Comparison of ENCODE assay signal across 8 mouse cellular contexts in genomic region chr14:105501792-105502632, GRCm38 (mm10).
DNase-seq lines count a peak whose midpoint lies in the region; ATAC-seq and TF ChIP-seq lines count a peak whose summit lies in the region.

No protein-coding gene starts in this region.

- DNase-seq in lung, adult 18-20 months, result no peak
- peak; percentile 33 to 58 for DNase-seq in kidney, adult 8-10 months
- DNase-seq in midbrain, postnatal 0 days (ENCODE audit: low spot score), result peak; percentile 43
- DNase-seq in spleen, postnatal 10 days (ENCODE audit: low spot score in 2 of 2), result no peak
- no peak for DNase-seq in layer of hippocampus, adult 9-11 months
- DNase-seq in thymus, postnatal 36 days, result no peak

- 16% methylated on average over 21 of the region's 21 CpGs for WGBS in lung, embryonic 15.5 days
- 4% methylated on average over 21 of the region's 21 CpGs for WGBS in embryonic facial prominence, embryonic 12.5 days
- 7% methylated on average over 21 of the region's 21 CpGs for WGBS in midbrain, postnatal 0 days

- H3K36me3 ChIP-seq in lung, embryonic 15.5 days, result no peaks in the 10 kb centered on the region
- H3K36me3 ChIP-seq in embryonic facial prominence, embryonic 12.5 days, result no peaks in the 10 kb centered on the region
- no peaks in the 10 kb centered on the region for H3K36me3 ChIP-seq in midbrain, postnatal 0 days (ENCODE audit: insufficient read depth, low read length)

- peaks cover 47% of the 10 kb centered on the region for H3K4me1 ChIP-seq in lung, embryonic 15.5 days
- H3K4me1 ChIP-seq in embryonic facial prominence, embryonic 12.5 days, result peaks cover 24% of the 10 kb centered on the region
- peaks cover 9% of the 10 kb centered on the region for H3K4me1 ChIP-seq in midbrain, postnatal 0 days (ENCODE audit: insufficient read depth, low read length)

- H3K9me3 ChIP-seq in lung, embryonic 15.5 days, result no peaks in the 10 kb centered on the region
- H3K9me3 ChIP-seq in embryonic facial prominence, embryonic 12.5 days, result no peaks in the 10 kb centered on the region
- H3K9me3 ChIP-seq in midbrain, postnatal 0 days (ENCODE audit: low read length), result no peaks in the 10 kb centered on the region

- no peak for TF ChIP-seq CTCF in midbrain, postnatal 0 days (IDR thresholded peaks at IDR 0.05)

- peak overlapping the region; percentile 31; the same call in 1 of the 2 replicates for H3K4me2 ChIP-seq in lung, embryonic 15.5 days
- peak overlapping the region; percentile 37 for H3K4me2 ChIP-seq in embryonic facial prominence, embryonic 12.5 days (replicated peaks)
- H3K4me2 ChIP-seq in midbrain, postnatal 0 days (ENCODE audit: low read depth, low read length, poor library complexity, severe bottlenecking), result peak overlapping the region; percentile 38

- no peaks in the 10 kb centered on the region for H3K27me3 ChIP-seq in lung, embryonic 15.5 days
- H3K27me3 ChIP-seq in embryonic facial prominence, embryonic 12.5 days, result peaks cover 12% of the 10 kb centered on the region
- 0 out of 2 replicates have a peak, but pooled peaks cover 3% of the 10 kb centered on the region for H3K27me3 ChIP-seq in midbrain, postnatal 0 days (ENCODE audit: insufficient read depth, low read length)

- no peak overlapping the region for H3K9ac ChIP-seq in lung, embryonic 15.5 days
- no peak overlapping the region for H3K9ac ChIP-seq in embryonic facial prominence, embryonic 12.5 days
- H3K9ac ChIP-seq in midbrain, postnatal 0 days (replicated peaks; ENCODE audit: low read length, poor library complexity, severe bottlenecking), result no peak overlapping the region

- H3K27ac ChIP-seq in lung, embryonic 15.5 days, result peak overlapping the region; percentile 34; the same call in 1 of the 2 replicates
- no peak overlapping the region for H3K27ac ChIP-seq in embryonic facial prominence, embryonic 12.5 days
- H3K27ac ChIP-seq in midbrain, postnatal 0 days (ENCODE audit: low read depth, low read length), result peak overlapping the region; percentile 9; the same call in 1 of the 2 replicates

- no peak for ATAC-seq in lung, embryonic 15.5 days (ENCODE audit: borderline replicate concordance, extremely low read depth, low FRiP score, low TSS enrichment)
- ATAC-seq in embryonic facial prominence, embryonic 12.5 days (ENCODE audit: insufficient number of reproducible peaks, insufficient read depth, low FRiP score, low TSS enrichment), result no peak
- peak; percentile 15; the same call in 1 of the 2 replicates for ATAC-seq in midbrain, postnatal 0 days (ENCODE audit: low FRiP score)

- no peak overlapping the region for H3K4me3 ChIP-seq in lung, embryonic 15.5 days
- no peak overlapping the region for H3K4me3 ChIP-seq in embryonic facial prominence, embryonic 12.5 days
- H3K4me3 ChIP-seq in midbrain, postnatal 0 days (ENCODE audit: low read depth, low read length), result peak overlapping the region; percentile 2; the same call in 1 of the 2 replicates

Comparison
In these comparisons a context has a peak if more than half of its experiments do, and no peak if none do; other contexts are left out.
1. DNase-seq: peak in kidney, adult 8-10 months (2 of 2) and midbrain, postnatal 0 days (single experiment); none in lung, adult 18-20 months (0 of 2), spleen, postnatal 10 days (0 of 2), layer of hippocampus, adult 9-11 months (single experiment) and thymus, postnatal 36 days (0 of 2).
2. Peak in every context shown above with its lines, with median percentiles within 50 percentile points of each other: H3K4me2 ChIP-seq.